Mouse (Mus musculus) Patski (cell line): ENCODE results near the gene Fyttd1. TPM values are rescaled to one million over a fixed set of nuclear protein-coding genes. Genes with fewer than 3 reads are reported as not detected.
A peak's percentile ranks its signal among the peaks of the same experiment; 100 is the strongest.

Experiments
- ATAC-seq: fragments of 100-300 bp; one replicate; pipeline ENCODE4 v1.8.0; 2021
- CTCF ChIA-PET: fragments of 350-600 bp; sonication (Branson Sonifier 250); formaldehyde crosslinking; loops from one replicate; lab custom pipeline; 2022; ENCODE audit warnings: inconsistent platforms; lab: Charles Lee
- POLR2A ChIA-PET: fragments of 350-600 bp; sonication (Branson Sonifier 250); formaldehyde crosslinking; loops from one replicate; lab custom pipeline; 2022; ENCODE audit warnings: antibody characterized with exemption, inconsistent platforms; lab: Charles Lee
- DNase-seq: peaks from one replicate; pipeline ENCODE4 v3.0.0-alpha.2; 2011; ENCODE audit warnings: low read depth, low spot score
- H3K27me3 ChIP-seq: fragments of 371-371 bp; one replicate; pipeline ENCODE4 v1.5.1; 2021
- CTCF ChIP-seq: fragments of 100-300 bp; IDR thresholded peaks from one replicate; pipeline ENCODE4 v1.5.1; 2021
- in situ Hi-C: fragments of 300-500 bp; cut with MboI; formaldehyde crosslinking; loops from 3 replicates; pipeline ENCODE4 v1.11.1; 2018; ENCODE audit warnings: low pct_unique_long_range_greater_than_20kb, mixed read lengths
- polyA plus RNA-seq: library from polyadenylated mRNA; unstranded; gene quantifications from one replicate; pipeline ENCODE4 v1.2.3, GENCODE M21; 2021

Gene Fyttd1
- polyA plus RNA-seq, 1 experiment from 2014 or later, result 108 TPM

GRCm38 (mm10) chr16:32878157-32878598 lies 878 bp downstream of the Fyttd1 start:
- in situ Hi-C loops, result no loop called here
- POLR2A ChIA-PET, result interaction anchor here (0.6 to 1.5 kb wide), 2 partner anchors 19 to 24 kb away, joined by 3 to 7 read pairs; no protein-coding TSS in a partner anchor
- peak; percentile 32 for ATAC-seq

GRCm38 (mm10) chr16:32878972-32879926 lies 1.9 kb downstream of the Fyttd1 start:
- in situ Hi-C loops, result no loop called here
- CTCF ChIA-PET, result interaction anchor here (1.1 to 1.8 kb wide), 3 partner anchors 8 to 27 kb away, joined by 3 to 6 read pairs (median 5); no protein-coding TSS in a partner anchor
- no peak for ATAC-seq
- H3K27me3 ChIP-seq, result no peaks in the 10 kb centered on the region
- no peak for TF ChIP-seq CTCF
- POLR2A ChIA-PET, result interaction anchor here (1.5 kb wide), 1 partner anchor 65 kb away, joined by 3 read pairs; no protein-coding TSS in a partner anchor
- DNase-seq, result no peak

More at GRCm38 (mm10) chr16:32878157-32878598, 878 bp downstream of the Fyttd1 start:
- no peaks in the 10 kb centered on the region for H3K27me3 ChIP-seq
- no peak for DNase-seq
- TF ChIP-seq CTCF, result no peak
- CTCF ChIA-PET, result interaction anchor here (1.8 kb wide), 1 partner anchor 9 kb away, joined by 6 read pairs; no protein-coding TSS in a partner anchor

- ChIA-PET CTCF (no interaction called here), POLR2A (no interaction called here)
- TF ChIP-seq CTCF, result no peak
- in situ Hi-C loops, result loop anchor here (5.0 kb wide), 1 partner anchor 64 kb away; no protein-coding TSS in a partner anchor
- ATAC-seq (no peak), DNase-seq (no peak)
- H3K27me3 ChIP-seq, result no peaks in the 10 kb centered on the region
Observed at GRCm38 (mm10) chr16:32881538-32881937, 4.2 kb downstream of the Fyttd1 start.

- DNase-seq, result no peak
- peak; percentile 65 for TF ChIP-seq CTCF
- ATAC-seq, result no peak
- POLR2A ChIA-PET, result no interaction called here
- no peaks in the 10 kb centered on the region for H3K27me3 ChIP-seq
- in situ Hi-C loops, result no loop called here
- CTCF ChIA-PET, result interaction anchor here (0.9 to 2.3 kb wide), 2 partner anchors 9 to 76 kb away, joined by 5 to 6 read pairs; no protein-coding TSS in a partner anchor
Observed at GRCm38 (mm10) chr16:32887996-32888395, 10.7 kb downstream of the Fyttd1 start.

GRCm38 (mm10) chr16:32889881-32890280 lies 12.6 kb downstream of the Fyttd1 start:
- in situ Hi-C loops, result no loop called here

GRCm38 (mm10) chr16:32896126-32896525 lies 18.8 kb downstream of the Fyttd1 start:
- no peak for TF ChIP-seq CTCF
- in situ Hi-C loops, result no loop called here
- ATAC-seq, result no peak
- no peaks in the 10 kb centered on the region for H3K27me3 ChIP-seq
- DNase-seq, result no peak
- ChIA-PET CTCF (no interaction called here), POLR2A (no interaction called here)

More at GRCm38 (mm10) chr16:32889881-32890280, 12.6 kb downstream of the Fyttd1 start:
- POLR2A ChIA-PET, result interaction anchor here (0.6 to 0.7 kb wide), 2 partner anchors 240 to 987 kb away, joined by 3 to 4 read pairs; no protein-coding TSS in a partner anchor
- DNase-seq (no peak), ATAC-seq (no peak)
- TF ChIP-seq CTCF, result no peak
- H3K27me3 ChIP-seq, result no peaks in the 10 kb centered on the region
- CTCF ChIA-PET, result interaction anchor here (1.1 to 1.3 kb wide), 2 partner anchors 9 to 11 kb away, joined by 4 read pairs; no protein-coding TSS in a partner anchor

GRCm38 (mm10) chr16:32901360-32902050 lies 24.2 kb downstream of the Fyttd1 start:
- ATAC-seq, result no peak
- no peaks in the 10 kb centered on the region for H3K27me3 ChIP-seq
- POLR2A ChIA-PET, result no interaction called here
- no peak for TF ChIP-seq CTCF
- CTCF ChIA-PET, result interaction anchor here (1.1 to 1.4 kb wide), 3 partner anchors 9 to 36 kb away, joined by 3 to 4 read pairs (median 4); no protein-coding TSS in a partner anchor
- DNase-seq, result no peak
- in situ Hi-C loops, result no loop called here

GRCm38 (mm10) chr16:32902051-32902428 lies 24.7 kb downstream of the Fyttd1 start:
- DNase-seq (no peak), ATAC-seq (no peak)
- H3K27me3 ChIP-seq, result no peaks in the 10 kb centered on the region
- ChIA-PET POLR2A (no interaction called here), CTCF (interaction anchor here (1.0 to 1.4 kb wide), 3 partner anchors 8 to 37 kb away, joined by 3 to 4 read pairs (median 3); partner anchors contain the start of gene Fyttd1)
- in situ Hi-C loops, result no loop called here
- no peak for TF ChIP-seq CTCF

GRCm38 (mm10) chr16:32906186-32906585 lies 28.9 kb downstream of the Fyttd1 start:
- ChIA-PET CTCF (no interaction called here), POLR2A (no interaction called here)
- H3K27me3 ChIP-seq, result no peaks in the 10 kb centered on the region
- no peak for DNase-seq
- in situ Hi-C loops, result no loop called here
- no peak for ATAC-seq
- TF ChIP-seq CTCF, result no peak

- ATAC-seq (no peak), DNase-seq (no peak)
- no peaks in the 10 kb centered on the region for H3K27me3 ChIP-seq
- in situ Hi-C loops, result no loop called here
- CTCF ChIA-PET, result no interaction called here
- POLR2A ChIA-PET, result no interaction called here
- TF ChIP-seq CTCF, result no peak
Observed at GRCm38 (mm10) chr16:32906727-32907126, 29.4 kb downstream of the Fyttd1 start.
